Mouse (Mus musculus) kidney, postnatal 14 days (tissue): ENCODE data around the gene Mnd1.

Experiments
- DNase-seq: peaks from one replicate; pipeline ENCODE4 v3.0.0; 2022; ENCODE audit warnings: mixed read lengths

The Mnd1 gene

DNA sequence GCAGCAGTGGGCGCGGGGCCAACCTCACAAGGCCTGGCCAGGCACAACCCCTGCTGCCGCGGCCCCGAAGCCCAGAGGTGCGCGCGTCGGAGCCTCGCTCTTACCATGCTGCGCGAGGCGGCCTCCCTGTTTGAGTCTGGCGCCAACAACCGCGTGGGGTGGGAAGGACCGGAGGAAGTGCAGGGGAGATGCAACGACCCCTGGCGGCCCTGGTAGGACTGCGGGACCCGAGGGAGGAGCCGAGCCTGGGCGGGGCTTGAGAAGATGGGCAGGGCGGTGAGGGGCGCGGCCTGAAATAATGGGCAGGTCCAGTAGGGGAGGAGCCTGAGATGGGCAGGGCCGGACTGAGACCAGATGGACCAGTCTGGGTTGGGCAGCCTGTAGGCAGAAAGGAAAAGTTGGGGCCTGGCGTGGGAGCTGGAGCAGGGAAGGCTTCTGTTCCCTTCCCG is at the start of gene Mnd1:
Mnd1 (minus strand) TSS at position 229 of the 449 bp plus-strand sequence.
- DNase-seq: peak; percentile 99

DNA sequence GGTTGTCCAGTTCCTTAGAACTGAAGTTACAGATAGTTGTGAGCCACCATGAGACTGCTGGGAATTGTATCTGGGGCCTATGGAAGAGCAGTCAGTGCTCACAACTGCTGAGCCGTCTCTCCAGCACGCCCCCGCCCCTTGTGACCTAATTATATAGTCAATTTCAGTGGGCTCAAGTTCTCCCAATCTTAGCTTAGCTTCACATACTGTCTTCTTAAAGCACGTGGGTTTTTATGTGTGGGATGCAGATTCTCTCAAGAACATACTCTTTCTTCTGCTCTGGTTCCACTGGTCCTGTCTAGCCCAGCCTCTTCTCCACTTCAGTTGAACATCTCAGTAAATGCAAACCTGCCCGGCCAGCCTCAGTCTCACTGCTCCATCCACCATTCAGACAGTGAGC is 49.1 kb upstream of the Mnd1 start:
- DNase-seq: no peak

DNA sequence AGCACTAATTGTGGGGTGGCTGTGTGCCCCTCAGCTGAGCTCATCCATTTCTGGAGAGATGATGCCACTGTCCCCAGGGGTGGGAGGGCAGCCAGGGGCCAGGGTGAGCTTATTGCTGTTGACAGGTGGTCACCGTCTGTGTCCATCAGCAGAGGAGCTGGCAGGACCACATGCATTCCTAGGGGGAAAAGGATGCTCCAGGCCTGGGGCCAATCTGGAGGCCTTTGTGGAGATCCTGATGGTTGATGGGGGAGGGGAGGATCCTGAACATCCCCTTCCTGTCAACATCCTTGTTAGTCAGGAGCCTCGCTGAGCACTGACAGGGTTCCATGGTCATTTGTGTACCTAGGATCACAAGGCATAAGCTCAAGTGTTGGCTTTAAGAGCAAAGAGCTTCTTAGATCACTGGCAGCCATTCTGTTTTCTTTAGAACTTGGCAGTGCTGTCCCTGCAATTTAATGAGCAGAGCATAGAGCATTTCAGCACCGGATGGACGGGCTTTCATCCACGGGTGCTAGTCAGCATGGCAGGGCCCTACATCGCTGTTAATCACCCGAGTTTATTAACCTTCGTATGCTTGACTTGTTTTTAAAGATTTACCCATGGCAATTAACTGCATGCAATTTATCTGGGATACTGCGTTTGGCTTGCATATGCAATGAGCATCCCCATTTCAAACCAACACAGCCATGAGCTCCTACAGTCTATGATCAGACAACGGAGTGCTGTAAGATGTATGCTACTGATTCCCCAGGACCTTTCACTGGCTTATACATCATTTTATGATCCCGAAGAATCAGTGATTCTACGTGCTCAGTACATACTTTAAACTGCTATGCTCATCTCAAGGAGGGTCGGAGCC is 45.2 kb upstream of the Mnd1 start:
- peak; percentile 12 for DNase-seq

DNA sequence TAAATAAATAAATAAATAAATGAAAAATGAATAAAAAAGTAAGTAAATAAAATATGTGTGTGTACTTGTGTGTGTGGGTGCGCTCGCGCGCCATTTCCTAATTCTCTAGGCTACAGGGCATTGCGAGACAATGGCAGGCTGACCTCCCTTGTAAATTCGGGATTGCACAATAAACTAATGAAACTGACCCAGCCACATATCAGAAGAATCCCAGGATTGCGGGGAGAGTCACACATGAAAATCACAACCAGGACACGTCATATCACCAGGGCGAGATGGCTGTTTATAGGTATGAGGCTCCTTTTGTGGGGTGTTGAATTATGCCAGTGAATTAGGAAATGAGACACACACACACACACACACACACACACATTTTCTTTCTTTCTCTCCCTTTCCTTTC is 43.9 kb upstream of the Mnd1 start:
- no peak for DNase-seq

GRCm38 (mm10) chr3:84198229-84198628 is 42.6 kb upstream of the Mnd1 start:
- no peak for DNase-seq

DNA sequence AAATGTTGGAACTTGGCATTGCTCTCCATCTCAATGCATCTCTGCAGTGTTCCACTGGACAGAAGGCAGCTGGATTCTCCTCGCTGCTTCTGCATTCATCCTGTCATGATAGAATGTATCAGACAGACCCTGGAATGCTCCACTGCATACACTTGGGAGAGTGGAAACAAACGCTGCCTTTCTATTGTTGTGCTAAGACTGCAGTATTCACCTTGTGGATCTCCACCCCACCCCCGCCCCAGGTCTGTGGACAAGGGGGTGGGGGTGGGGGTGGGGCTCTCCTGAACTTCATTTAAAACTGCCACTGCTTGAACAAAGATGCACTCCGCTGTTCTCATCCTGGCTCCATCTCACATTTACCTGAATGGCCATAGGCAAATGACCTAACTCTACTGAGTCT is 38.3 kb upstream of the Mnd1 start:
- DNase-seq: no peak

- peak; percentile 23 for DNase-seq
Observed at GRCm38 (mm10) chr3:84191141-84191881, 35.7 kb upstream of the Mnd1 start.

GRCm38 (mm10) chr3:84190513-84191061 is 35.0 kb upstream of the Mnd1 start:
- peak; percentile 17 for DNase-seq

DNA sequence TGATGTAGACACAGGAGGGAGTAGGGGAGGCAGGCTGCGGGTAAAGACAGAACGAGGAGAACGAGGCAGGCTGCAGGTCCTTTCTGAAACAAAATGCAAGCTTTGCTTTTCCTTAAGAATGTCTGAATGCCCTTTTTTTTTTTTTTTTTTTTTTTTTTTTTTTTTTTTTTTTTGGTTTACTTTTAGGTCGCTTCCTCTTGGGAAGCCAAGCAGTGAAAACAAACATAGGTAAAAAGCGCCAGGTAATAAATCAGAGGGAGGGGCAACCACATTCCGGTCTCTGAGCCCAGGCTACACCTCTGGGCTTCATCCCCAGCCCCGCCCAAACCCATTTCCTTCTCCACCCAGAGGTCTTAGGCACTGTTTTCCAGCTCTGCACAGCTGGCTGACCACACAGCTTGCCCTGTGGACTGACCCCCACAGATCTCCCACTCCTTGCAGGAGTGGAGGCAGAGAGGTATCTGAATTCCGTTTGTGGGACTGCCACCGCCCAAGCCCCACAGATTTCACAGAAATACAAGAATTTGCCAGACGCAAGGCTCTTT is 34.1 kb upstream of the Mnd1 start:
- DNase-seq: peak; percentile 38

DNA sequence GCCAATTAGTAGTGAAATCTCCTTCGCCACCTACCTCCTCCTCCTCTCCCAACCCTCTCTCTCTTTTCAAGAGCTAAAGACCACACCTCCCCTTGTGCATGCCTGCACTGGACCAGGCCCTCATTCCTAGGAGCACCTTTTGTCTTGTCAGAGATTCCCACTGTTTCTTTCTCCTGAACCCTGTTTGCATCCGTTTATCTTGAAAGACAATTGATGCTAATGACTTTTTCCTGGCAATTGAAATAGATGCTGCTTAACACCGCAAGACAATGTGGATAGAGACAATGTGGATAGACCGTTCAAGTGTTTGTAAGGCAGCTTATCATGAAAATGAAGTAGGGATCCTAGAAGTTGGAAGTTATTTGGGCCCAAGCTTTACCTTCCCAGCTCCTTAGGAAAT is 26.1 kb upstream of the Mnd1 start:
- no peak for DNase-seq

- no peak for DNase-seq
Observed at GRCm38 (mm10) chr3:84181102-84181501, 25.5 kb upstream of the Mnd1 start.

DNA sequence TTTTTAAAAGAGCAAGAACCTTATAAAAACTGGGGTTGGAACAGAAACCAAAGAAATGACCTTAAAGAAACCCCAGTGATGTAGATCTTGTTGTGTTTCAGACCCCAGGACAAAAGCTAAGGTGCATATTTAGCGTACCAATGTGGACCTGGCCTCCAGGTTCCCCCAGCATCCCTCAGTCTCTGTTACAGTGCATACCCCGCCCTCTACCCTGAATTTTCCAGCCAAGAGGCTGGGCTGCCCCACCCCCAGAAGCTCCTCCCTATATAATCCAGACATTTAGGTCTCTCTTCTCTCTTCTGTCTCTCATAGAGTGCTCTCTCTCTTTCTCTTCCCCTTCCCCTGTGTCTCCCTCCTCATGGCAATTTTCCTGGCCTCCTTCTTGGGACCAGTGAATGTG is 24.7 kb upstream of the Mnd1 start:
- no peak for DNase-seq

GRCm38 (mm10) chr3:84177834-84178233 is 22.2 kb upstream of the Mnd1 start:
- no peak for DNase-seq

GRCm38 (mm10) chr3:84175337-84176315 is 20.0 kb upstream of the Mnd1 start:
- peak; percentile 86 for DNase-seq

DNA sequence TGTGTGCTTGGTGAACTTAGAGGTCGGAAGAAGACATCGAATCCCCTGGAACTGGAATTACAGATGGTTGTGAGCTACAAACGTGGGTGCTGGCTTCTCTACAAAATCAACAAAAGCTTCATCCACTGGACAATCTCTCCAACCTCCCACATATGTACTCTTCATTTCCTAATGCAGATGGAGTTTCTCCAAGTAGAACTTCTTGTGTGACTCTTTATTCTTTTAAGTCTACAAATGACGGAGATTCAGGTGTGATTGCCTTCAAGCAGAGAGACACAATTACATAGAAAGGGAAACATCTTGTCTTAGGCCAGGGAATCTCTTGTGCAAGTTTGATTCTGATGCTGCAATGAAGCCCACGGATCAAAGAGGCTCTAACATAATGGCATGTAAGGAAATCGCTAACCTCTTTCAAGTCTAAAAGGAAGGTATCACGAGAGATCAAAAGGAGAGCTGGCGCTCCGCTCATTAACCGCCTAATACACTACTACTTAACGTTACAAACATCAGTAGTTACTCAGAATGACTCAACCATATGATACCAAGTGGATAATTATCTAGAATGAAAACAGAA is 18.1 kb upstream of the Mnd1 start, which contains the start of gene Gm6525:
Gm6525 (plus strand) TSS at position 524 of the 574 bp plus-strand sequence.
- no peak for DNase-seq

DNA sequence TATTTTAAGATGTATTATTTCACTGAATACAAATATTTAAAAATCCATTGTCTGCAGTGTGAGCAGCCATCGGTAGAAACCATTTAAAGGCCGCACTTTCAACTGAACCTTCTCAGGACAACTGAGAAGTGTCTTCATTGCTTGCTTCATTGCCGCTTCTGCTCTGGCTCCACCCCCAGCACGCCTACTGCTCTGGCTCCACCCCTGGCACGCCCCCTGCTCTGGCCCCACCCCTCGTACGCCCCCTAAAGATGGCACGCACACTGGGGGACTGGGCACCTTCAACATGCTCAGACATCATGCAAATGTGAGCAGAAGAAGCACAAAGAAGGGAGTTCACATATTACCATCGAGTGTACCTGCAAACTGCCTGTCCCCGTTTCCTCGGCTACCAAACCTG is 16.8 kb upstream of the Mnd1 start:
- no peak for DNase-seq

GRCm38 (mm10) chr3:84169393-84170005 is 13.9 kb upstream of the Mnd1 start:
- DNase-seq: no peak

GRCm38 (mm10) chr3:84168943-84169342 is 13.4 kb upstream of the Mnd1 start:
- no peak for DNase-seq

GRCm38 (mm10) chr3:84166073-84166472 is 10.5 kb upstream of the Mnd1 start:
- no peak for DNase-seq

DNA sequence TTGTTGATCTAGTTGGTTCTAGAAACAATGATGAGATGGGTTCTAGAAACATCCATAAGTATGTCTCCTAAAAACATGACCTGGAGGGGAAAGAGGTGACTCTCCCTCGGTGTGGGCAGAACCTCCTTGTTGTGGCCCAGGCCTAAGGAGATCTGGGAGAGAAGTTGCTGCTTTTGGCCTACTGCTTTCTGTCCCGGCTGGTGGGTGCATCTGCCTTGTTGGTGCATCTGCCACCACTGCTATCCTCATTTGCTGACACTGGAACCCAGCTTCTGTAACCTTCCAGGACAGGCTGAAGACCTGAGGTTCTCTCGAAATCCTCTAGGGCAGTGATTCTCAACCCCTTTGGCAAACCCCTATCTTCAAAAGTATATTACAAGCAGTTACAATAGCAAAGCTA is 9.8 kb upstream of the Mnd1 start:
- no peak for DNase-seq
